Mouse (Mus musculus) brain, embryonic 14.5 days (tissue): ENCODE results near the gene Micu1.

ENCODE experiments used
- CTCF ChIP-seq: fragments of 200-500 bp; IDR thresholded peaks from 2 replicates; pipeline ENCODE4 v1.5.1; 2012; ENCODE audit warnings: inconsistent platforms, mild to moderate bottlenecking, moderate library complexity, borderline replicate concordance; ENCODE audit not compliant: insufficient read depth, insufficient read length; ENCODE audit errors: extremely low read depth
- POLR2A ChIP-seq: fragments of 200-500 bp; IDR thresholded peaks from 2 replicates; pipeline ENCODE4 v1.6.1; 2012; ENCODE audit warnings: mild to moderate bottlenecking, inconsistent platforms, borderline replicate concordance; ENCODE audit not compliant: poor library complexity, insufficient read depth, insufficient read length, severe bottlenecking; ENCODE audit errors: extremely low read depth

DNA sequence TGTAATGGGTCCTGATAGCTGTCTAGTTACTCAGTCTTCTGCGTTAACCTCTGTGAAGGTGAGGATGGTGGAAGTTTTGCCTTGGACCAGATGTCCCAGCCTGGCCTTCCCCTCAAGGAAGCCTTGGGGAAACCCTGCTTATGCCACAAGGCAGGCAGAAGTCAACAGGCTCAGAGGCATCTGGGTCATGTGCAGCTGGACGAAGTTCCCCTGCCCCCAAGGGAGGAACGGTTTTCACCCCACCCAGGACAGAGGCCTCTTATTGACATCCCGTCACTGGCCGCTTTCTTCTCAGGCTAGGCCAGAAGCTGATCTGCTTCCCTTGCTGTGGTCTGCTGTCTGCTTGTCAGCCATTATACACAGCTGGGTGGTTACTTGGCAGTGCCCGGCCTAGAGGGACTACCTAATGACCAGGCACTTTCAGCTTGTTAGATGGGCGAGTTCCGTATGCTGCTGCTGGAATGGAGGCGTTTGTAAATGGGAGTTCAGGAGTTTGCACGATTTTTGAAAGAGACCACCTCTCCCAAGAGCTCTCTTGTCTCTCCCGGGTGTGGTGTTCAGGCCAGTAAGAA lies 33.8 kb downstream of the Micu1 start:
- TF ChIP-seq CTCF (no peak), POLR2A (no peak)
